Mouse (Mus musculus) embryonic facial prominence, embryonic 13.5 days (tissue): ENCODE measurements around the gene Rxfp4. TPM values are rescaled to one million over a fixed set of nuclear protein-coding genes. Genes with fewer than 3 reads are reported as not detected.

ENCODE experiments used
- ATAC-seq: fragments of 200-750 bp; cut with Nextera tagmentation; 2 replicates; pipeline ENCODE4 v1.8.0; 2017; ENCODE audit warnings: low read depth; ENCODE audit not compliant: insufficient number of reproducible peaks, insufficient read depth, low FRiP score, low TSS enrichment
- H3K27ac ChIP-seq: fragments of 300-500 bp; sonication (generic); 2 replicates; pipeline ENCODE4 v1.5.1; 2015; ENCODE audit warnings: moderate library complexity, mild to moderate bottlenecking, inconsistent platforms
- H3K27me3 ChIP-seq: fragments of 300-500 bp; sonication (generic); 2 replicates; pipeline ENCODE4 v1.6.1; 2015; ENCODE audit warnings: mild to moderate bottlenecking, inconsistent platforms
- H3K36me3 ChIP-seq: fragments of 300-500 bp; sonication (generic); 2 replicates; pipeline ENCODE4 v1.6.1; 2015; ENCODE audit warnings: mild to moderate bottlenecking, inconsistent platforms
- H3K4me1 ChIP-seq: fragments of 300-500 bp; sonication (generic); 2 replicates; pipeline ENCODE4 v1.6.1; 2015; ENCODE audit warnings: inconsistent platforms
- H3K4me2 ChIP-seq: fragments of 300-500 bp; sonication (generic); 2 replicates; pipeline ENCODE4 v1.6.1; 2015; ENCODE audit warnings: moderate library complexity, mild to moderate bottlenecking, inconsistent platforms
- H3K4me3 ChIP-seq: fragments of 300-500 bp; sonication (generic); 2 replicates; pipeline ENCODE4 v1.5.1; 2015; ENCODE audit warnings: mild to moderate bottlenecking, inconsistent platforms
- H3K9ac ChIP-seq: fragments of 300-500 bp; sonication (generic); 2 replicates; pipeline ENCODE4 v1.6.1; 2015; ENCODE audit warnings: mild to moderate bottlenecking, inconsistent platforms
- H3K9me3 ChIP-seq: fragments of 300-500 bp; sonication (generic); 2 replicates; pipeline ENCODE4 v1.6.1; 2016; ENCODE audit warnings: inconsistent platforms
- WGBS: fragments of 180-500 bp; shearing (Covaris S2); methylation state at CpG from one replicate; pipeline ENCODE4 v1.1.7; 2015; ENCODE audit warnings: mixed read lengths; 5-methylcytosine and 5-hydroxymethylcytosine counted together
- polyA plus RNA-seq: library from polyadenylated mRNA; unstranded; fragments of >200 nt; fragmentation: Nextera tagmentation; extraction: Ambion mirVana; gene quantifications from 2 replicates; pipeline ENCODE4 v1.2.1, GENCODE M21; 2015

Rxfp4 gene
- polyA plus RNA-seq, 1 experiment from 2014 or later, result not detected

- Histone ChIP-seq H3K9me3 (peaks cover 3% of the 10 kb centered on the region; the same call in 1 of the 2 replicates), H3K4me1 (no peaks in the 10 kb centered on the region), H3K36me3 (peaks cover 94% of the 10 kb centered on the region), H3K4me3 (no peak overlapping the region), H3K9ac (no peak overlapping the region), H3K27ac (no peak overlapping the region), H3K4me2 (no peak overlapping the region), H3K27me3 (no peaks in the 10 kb centered on the region)
- no peak for ATAC-seq
- WGBS, result 94% methylated on average over 5 of the region's 5 CpGs
These were observed 15.8 kb downstream of the Rxfp4 start for GRCm38 (mm10) chr3:88637134-88637533.

DNA sequence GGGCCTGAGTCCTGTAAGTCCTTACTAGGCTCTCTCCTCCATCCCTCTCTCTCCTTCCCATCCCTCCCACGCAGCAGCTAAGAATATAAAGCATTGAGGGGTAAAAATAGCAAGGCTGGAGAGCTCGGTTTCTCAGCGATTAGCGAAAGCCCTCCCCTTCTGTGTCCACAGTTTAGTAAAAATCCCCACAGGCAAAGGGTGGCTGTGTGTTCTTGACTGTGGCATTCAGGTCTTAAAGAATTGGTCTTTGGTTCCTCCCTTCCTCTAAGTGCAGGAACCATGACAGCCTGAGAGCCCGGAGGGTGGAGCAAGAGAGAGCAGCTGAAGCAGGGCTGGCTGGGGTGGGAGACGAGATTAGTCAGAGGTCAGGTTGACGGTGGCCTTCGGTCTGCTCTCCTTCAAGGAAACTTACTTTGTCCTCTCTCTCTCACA, 16.4 kb downstream of the Rxfp4 start:
- Histone ChIP-seq H3K9ac (no peak overlapping the region), H3K27ac (no peak overlapping the region), H3K4me3 (no peak overlapping the region), H3K9me3 (peaks cover 3% of the 10 kb centered on the region; the same call in 1 of the 2 replicates), H3K4me2 (no peak overlapping the region), H3K36me3 (peaks cover 94% of the 10 kb centered on the region), H3K27me3 (no peaks in the 10 kb centered on the region), H3K4me1 (no peaks in the 10 kb centered on the region)
- 91% methylated on average over 8 of the region's 8 CpGs for WGBS
- no peak for ATAC-seq

- Histone ChIP-seq H3K27me3 (no peaks in the 10 kb centered on the region), H3K4me3 (no peak overlapping the region), H3K4me1 (no peaks in the 10 kb centered on the region), H3K4me2 (no peak overlapping the region), H3K9me3 (peaks cover 3% of the 10 kb centered on the region; the same call in 1 of the 2 replicates), H3K36me3 (peaks cover 96% of the 10 kb centered on the region), H3K9ac (no peak overlapping the region), H3K27ac (no peak overlapping the region)
- 90% methylated on average over 19 of the region's 19 CpGs for WGBS
- ATAC-seq, result no peak
These were observed 17.3 kb downstream of the Rxfp4 start for GRCm38 (mm10) chr3:88635506-88636275.

GRCm38 (mm10) chr3:88633056-88633455, 19.9 kb downstream of the Rxfp4 start:
- Histone ChIP-seq H3K27ac (no peak overlapping the region), H3K36me3 (peaks cover 94% of the 10 kb centered on the region), H3K4me1 (no peaks in the 10 kb centered on the region), H3K9ac (no peak overlapping the region), H3K4me3 (no peak overlapping the region), H3K9me3 (peaks cover 3% of the 10 kb centered on the region; the same call in 1 of the 2 replicates), H3K4me2 (no peak overlapping the region), H3K27me3 (no peaks in the 10 kb centered on the region)
- WGBS, result 92% methylated on average over 10 of the region's 10 CpGs
- ATAC-seq, result no peak

- ATAC-seq, result no peak
- WGBS, result 74% methylated on average over 12 of the region's 12 CpGs
- Histone ChIP-seq H3K4me3 (no peak overlapping the region), H3K9me3 (peaks cover 3% of the 10 kb centered on the region; the same call in 1 of the 2 replicates), H3K4me2 (no peak overlapping the region), H3K36me3 (peaks cover 88% of the 10 kb centered on the region), H3K27ac (no peak overlapping the region), H3K4me1 (peaks cover 3% of the 10 kb centered on the region; the same call in 1 of the 2 replicates), H3K27me3 (no peaks in the 10 kb centered on the region), H3K9ac (no peak overlapping the region)
These were observed 20.9 kb downstream of the Rxfp4 start for GRCm38 (mm10) chr3:88631921-88632587.

DNA sequence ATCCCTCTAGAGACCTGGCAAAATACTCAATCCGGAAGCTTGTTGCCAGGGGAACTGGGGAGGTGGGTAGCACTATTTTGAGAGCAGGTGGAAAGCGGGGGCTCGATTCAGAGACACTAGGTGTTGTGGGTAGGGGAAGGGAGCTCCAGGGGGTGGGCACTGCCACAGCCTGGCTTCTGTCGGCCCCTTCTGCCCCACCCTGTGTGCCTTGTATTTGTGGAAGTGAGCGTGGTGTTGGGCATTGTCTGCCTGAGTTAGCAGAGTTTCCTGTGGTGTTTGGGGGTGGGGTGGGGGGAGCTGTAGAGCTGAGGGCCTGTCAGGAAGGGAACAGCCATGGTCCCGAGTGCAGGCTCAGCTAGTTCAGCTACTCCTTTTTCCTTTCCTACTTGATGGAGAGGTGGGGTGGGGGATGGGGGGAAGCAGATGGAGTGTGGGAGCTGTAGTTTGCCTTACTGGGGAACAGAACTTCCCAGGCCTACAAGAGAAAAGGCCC, 22.0 kb downstream of the Rxfp4 start:
- H3K4me2 ChIP-seq, result no peak overlapping the region
- 78% methylated on average over 6 of the region's 6 CpGs for WGBS
- H3K9me3 ChIP-seq, result no peaks in the 10 kb centered on the region
- no peaks in the 10 kb centered on the region for H3K27me3 ChIP-seq
- 0 out of 2 replicates have a peak overlapping the region, but pooled peaks have one; percentile 16 for H3K27ac ChIP-seq
- H3K36me3 ChIP-seq, result peaks cover 86% of the 10 kb centered on the region
- peaks cover 13% of the 10 kb centered on the region for H3K4me1 ChIP-seq
- H3K4me3 ChIP-seq, result no peak overlapping the region
- 0 out of 2 replicates have a peak, but pooled peaks have one; percentile 13 for ATAC-seq
- H3K9ac ChIP-seq, result no peak overlapping the region

- no peak for ATAC-seq
- Histone ChIP-seq H3K4me2 (no peak overlapping the region), H3K36me3 (peaks cover 84% of the 10 kb centered on the region), H3K9me3 (no peaks in the 10 kb centered on the region), H3K4me3 (no peak overlapping the region), H3K9ac (0 out of 2 replicates have a peak overlapping the region, but pooled peaks have one; percentile 17), H3K27me3 (no peaks in the 10 kb centered on the region), H3K27ac (0 out of 2 replicates have a peak overlapping the region, but pooled peaks have one; percentile 16), H3K4me1 (peaks cover 19% of the 10 kb centered on the region)
- 78% methylated on average over 9 of the region's 9 CpGs for WGBS
These were observed 22.9 kb downstream of the Rxfp4 start for GRCm38 (mm10) chr3:88630018-88630417.

DNA sequence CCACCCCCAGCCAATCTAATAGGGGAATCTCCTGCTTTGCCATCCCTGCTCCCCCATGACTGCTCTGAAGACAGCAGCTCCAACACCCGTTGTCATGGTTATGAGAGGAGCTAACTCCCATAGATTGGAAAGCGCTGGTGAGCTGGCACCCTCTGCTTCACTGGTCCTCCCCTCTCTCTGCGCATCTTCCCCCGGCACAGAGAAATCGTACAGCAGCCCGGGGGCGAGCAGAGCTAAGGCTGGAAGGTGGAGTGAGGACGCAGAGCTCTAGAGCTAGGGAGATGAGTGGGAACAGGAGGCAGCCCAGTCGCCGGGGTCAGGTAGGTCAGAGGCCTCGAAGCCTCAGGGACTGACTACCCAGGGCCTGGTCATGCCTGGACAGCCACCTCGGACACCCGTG, 23.7 kb downstream of the Rxfp4 start:
- no peak for ATAC-seq
- Histone ChIP-seq H3K9me3 (no peaks in the 10 kb centered on the region), H3K4me1 (peaks cover 27% of the 10 kb centered on the region), H3K4me3 (no peak overlapping the region), H3K27ac (no peak overlapping the region), H3K36me3 (peaks cover 79% of the 10 kb centered on the region), H3K4me2 (no peak overlapping the region), H3K9ac (peak overlapping the region; percentile 44; the same call in 1 of the 2 replicates), H3K27me3 (no peaks in the 10 kb centered on the region)
- WGBS, result 53% methylated on average over 13 of the region's 13 CpGs

GRCm38 (mm10) chr3:88628766-88629165, 24.2 kb downstream of the Rxfp4 start:
- H3K4me2 ChIP-seq, result no peak overlapping the region
- H3K4me3 ChIP-seq, result no peak overlapping the region
- H3K27me3 ChIP-seq, result no peaks in the 10 kb centered on the region
- no peak for ATAC-seq
- H3K36me3 ChIP-seq, result peaks cover 74% of the 10 kb centered on the region
- H3K9me3 ChIP-seq, result no peaks in the 10 kb centered on the region
- peaks cover 32% of the 10 kb centered on the region for H3K4me1 ChIP-seq
- no peak overlapping the region for H3K27ac ChIP-seq
- 0 out of 2 replicates have a peak overlapping the region, but pooled peaks have one; percentile 44 for H3K9ac ChIP-seq
- WGBS, result 63% methylated on average over 4 of the region's 4 CpGs

DNA sequence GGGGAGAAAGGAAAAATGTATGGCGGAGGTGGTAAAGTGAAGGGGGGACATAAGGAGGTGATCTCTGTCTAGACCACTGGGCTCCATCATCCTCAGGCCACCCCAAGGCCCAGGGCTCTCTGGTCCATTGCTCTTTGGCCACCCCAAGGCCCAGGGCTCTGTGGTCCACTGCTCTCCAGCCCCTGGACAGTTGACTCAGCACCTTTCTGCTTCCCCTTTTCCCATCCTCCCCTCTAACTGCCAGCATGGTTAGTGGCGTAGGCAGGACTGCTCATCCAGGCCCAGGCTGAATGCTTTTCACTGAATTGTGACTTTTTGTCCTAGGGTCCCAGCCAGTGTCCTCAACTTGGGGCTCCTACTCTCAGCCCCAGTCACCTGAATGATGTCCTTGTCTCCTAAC, 25.4 kb downstream of the Rxfp4 start:
- Histone ChIP-seq H3K9ac (no peak overlapping the region), H3K27ac (no peak overlapping the region)

GRCm38 (mm10) chr3:88627114-88627513, 25.8 kb downstream of the Rxfp4 start:
- Histone ChIP-seq H3K36me3 (peaks cover 58% of the 10 kb centered on the region), H3K9ac (0 out of 2 replicates have a peak overlapping the region, but pooled peaks have one; percentile 27), H3K9me3 (no peaks in the 10 kb centered on the region), H3K4me2 (no peak overlapping the region), H3K4me3 (no peak overlapping the region), H3K4me1 (peaks cover 40% of the 10 kb centered on the region), H3K27ac (no peak overlapping the region), H3K27me3 (no peaks in the 10 kb centered on the region)
- WGBS, result 70% methylated on average over 4 of the region's 4 CpGs
- ATAC-seq, result no peak

More for the DNA sequence above, 25.4 kb downstream of the Rxfp4 start:
- H3K36me3 ChIP-seq, result peaks cover 62% of the 10 kb centered on the region
- H3K4me3 ChIP-seq, result no peak overlapping the region
- ATAC-seq, result no peak
- no peaks in the 10 kb centered on the region for H3K9me3 ChIP-seq
- WGBS, result 88% methylated on average over 2 of the region's 2 CpGs
- peaks cover 37% of the 10 kb centered on the region for H3K4me1 ChIP-seq
- H3K27me3 ChIP-seq, result no peaks in the 10 kb centered on the region
- no peak overlapping the region for H3K4me2 ChIP-seq
